Mouse (Mus musculus): ENCODE measurements around the gene Ctsf.

- TF ChIP-seq POLR2A (IDR thresholded peaks at IDR 0.05; ENCODE audit: low read depth, low read length): no peak
- TF ChIP-seq CTCF (IDR thresholded peaks at IDR 0.05; ENCODE audit: extremely low read depth, insufficient read length, insufficient replicate concordance, low read depth, low read length): no peak
These were observed 17.9 kb upstream of the Ctsf start for GRCm38 (mm10) chr19:4837049-4837448.
